Mouse (Mus musculus): Measurements from ENCODE around the gene Asgr1.

DNA sequence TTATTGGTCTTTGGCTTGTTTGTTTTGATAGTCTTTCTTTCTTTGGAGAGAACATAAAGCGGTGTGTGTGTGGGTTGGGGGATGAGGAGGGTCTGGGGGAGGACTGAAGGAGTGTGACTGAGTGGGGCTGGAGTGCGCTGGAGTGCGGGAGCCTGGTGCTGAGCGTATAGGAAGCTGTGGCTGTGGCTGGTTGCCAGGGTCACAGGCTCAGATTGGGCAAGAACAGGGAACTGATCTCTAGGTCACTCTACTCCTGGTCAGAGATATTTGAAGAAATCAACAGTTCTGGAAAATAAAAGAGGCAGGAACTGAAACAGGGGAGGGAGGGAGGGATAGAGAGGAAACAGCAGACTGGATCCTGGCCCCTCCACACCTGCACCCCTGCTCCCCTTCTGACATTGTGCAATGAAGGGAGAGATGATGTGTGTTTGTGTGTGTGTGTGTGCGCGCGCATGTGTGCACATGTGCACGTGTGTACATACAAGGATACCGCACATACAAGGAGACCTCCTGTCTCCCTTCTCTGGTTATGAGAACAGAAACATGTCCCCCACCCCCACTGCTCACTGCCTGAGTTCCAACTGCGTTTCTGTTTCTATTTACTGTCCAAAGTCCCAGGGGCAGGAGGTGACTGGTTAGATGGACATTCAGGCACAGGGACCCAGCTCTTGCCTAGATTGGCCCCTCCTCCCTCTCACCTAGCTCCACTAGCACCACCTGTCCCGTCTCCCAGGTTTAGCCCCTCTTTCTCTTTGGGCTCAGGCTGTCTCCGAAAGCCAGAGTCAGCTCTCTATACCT lies 38.3 kb downstream of the Asgr1 start, which contains the start of gene Asgr2:
- TF ChIP-seq CTCF (IDR thresholded peaks at IDR 0.05; ENCODE audit: control insufficient read depth, insufficient read depth, insufficient read length) (no peak), CEBPB (IDR thresholded peaks at IDR 0.05; ENCODE audit: low read depth) (no peak), MAX (IDR thresholded peaks at IDR 0.05) (no peak), MYOD1 (IDR thresholded peaks at IDR 0.05; ENCODE audit: control insufficient read depth, insufficient read length, low read depth) (no peak)

All from C2C12 (cell line).